Mouse (Mus musculus) ES-E14 (cell line): ENCODE measurements around the gene Bmper.

Experiments
- CHD2 ChIP-seq: IDR thresholded peaks from 2 replicates; pipeline ENCODE4 v1.6.1; 2014; ENCODE audit warnings: mild to moderate bottlenecking, low read depth, low read length, inconsistent platforms
- HCFC1 ChIP-seq: IDR thresholded peaks from 2 replicates; pipeline ENCODE4 v1.6.1; 2012; ENCODE audit warnings: low read length, inconsistent platforms, borderline replicate concordance; ENCODE audit not compliant: insufficient read depth
- MAFK ChIP-seq: IDR thresholded peaks from 2 replicates; pipeline ENCODE4 v1.6.1; 2014; ENCODE audit warnings: mild to moderate bottlenecking, low read depth, low read length, inconsistent platforms; ENCODE audit not compliant: insufficient read depth
- ZC3H11A ChIP-seq: IDR thresholded peaks from 2 replicates; pipeline ENCODE4 v1.6.1; 2012; ENCODE audit warnings: low read depth, mild to moderate bottlenecking, inconsistent platforms, low read length, borderline replicate concordance

DNA sequence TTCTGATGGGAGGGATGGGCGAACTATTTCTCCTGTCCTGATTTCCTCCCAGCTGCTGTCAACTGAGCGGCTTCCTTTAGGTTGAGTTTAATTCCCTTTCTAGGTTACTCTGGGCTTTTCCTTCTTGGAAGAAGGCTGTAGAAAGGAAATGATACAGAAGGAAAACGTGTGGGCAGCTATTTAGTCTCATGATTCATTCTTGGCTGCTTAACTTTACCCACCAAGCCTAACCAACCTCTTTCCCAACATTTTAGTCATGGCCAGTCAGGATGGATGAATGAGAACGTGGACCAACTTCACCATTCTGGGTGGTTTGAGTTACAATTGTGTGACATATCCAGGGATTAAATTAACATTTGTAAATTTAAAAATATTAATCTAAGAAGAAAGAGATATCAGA is 263.0 kb downstream of the Bmper start:
- no peak for TF ChIP-seq HCFC1
- no peak for TF ChIP-seq ZC3H11A
- no peak for TF ChIP-seq MAFK
- TF ChIP-seq CHD2 = no peak
